In genomic region chr4:134401856-134402570, GRCm38 (mm10) we compare ENCODE assay signal across 8 mouse cellular contexts. TPM values are rescaled to one million over a fixed set of nuclear protein-coding genes. Genes with fewer than 3 reads are reported as not detected.
DNase-seq lines count a peak whose midpoint lies in the region; ATAC-seq and TF ChIP-seq lines count a peak whose summit lies in the region.

No protein-coding gene starts in this region.

- peak overlapping the region; percentile 21; the same call in 1 of the 2 replicates for H3K9ac ChIP-seq in heart, embryonic 16.5 days (ENCODE audit: low read length)
- H3K9ac ChIP-seq in ES-E14 (ENCODE audit: insufficient read depth, low read depth, low read length, poor library complexity, severe bottlenecking): peak overlapping the region; percentile 46; the same call in 1 of the 2 replicates

- peak overlapping the region; percentile 73 for H3K27ac ChIP-seq in heart, embryonic 16.5 days (ENCODE audit: low read length)
- H3K27ac ChIP-seq in ES-E14 (ENCODE audit: insufficient read depth, low read depth, low read length, poor library complexity, severe bottlenecking): peak overlapping the region; percentile 70; the same call in 1 of the 2 replicates

- no peaks in the 10 kb centered on the region for H3K27me3 ChIP-seq in heart, embryonic 16.5 days (ENCODE audit: control insufficient read depth, insufficient read depth, low read length)

- no peak overlapping the region for H3K4me3 ChIP-seq in heart, embryonic 16.5 days (ENCODE audit: low read length)
- H3K4me3 ChIP-seq in ES-E14 (ENCODE audit: insufficient read depth in 1 of 2, low read depth in 1 of 2, low read length in 2 of 2, poor library complexity in 1 of 2, severe bottlenecking in 1 of 2): peak overlapping the region; percentile 19 to 48

- in situ Hi-C loops in ES-E14 (cut with MboI; ENCODE audit: low sequenced_read_pairs in 2 of 2, unreplicated experiment in 2 of 2): no loop called here

- 0 out of 2 replicates have a peak, but pooled peaks have one; percentile 1 for ATAC-seq in heart, embryonic 16.5 days (replicated peaks; ENCODE audit: extremely low read depth, insufficient read depth, low FRiP score)
- ATAC-seq in megakaryocyte, adult 5-6 weeks (ENCODE audit: poor library complexity, severe bottlenecking): 0 out of 2 replicates have a peak, but pooled peaks have one; percentile 12
- ATAC-seq in cerebellum, adult (ENCODE audit: insufficient number of reproducible peaks, low FRiP score, low TSS enrichment): no peak
- ATAC-seq in frontal cortex, adult (ENCODE audit: low TSS enrichment): no peak

- WGBS in heart, embryonic 16.5 days: 59% methylated on average over 16 of the region's 16 CpGs

- H3K4me1 ChIP-seq in heart, embryonic 16.5 days (ENCODE audit: control insufficient read depth, insufficient read depth, low read length): peaks cover 40% of the 10 kb centered on the region
- H3K4me1 ChIP-seq in ES-E14 (ENCODE audit: control insufficient read depth in 2 of 2, insufficient read depth in 2 of 2, low read length in 2 of 2, poor library complexity in 1 of 2): peaks cover 0 to 12% of the 10 kb centered on the region in 2 experiments; a peak in 2 of 4 replicates

- no peaks in the 10 kb centered on the region for H3K9me3 ChIP-seq in heart, embryonic 16.5 days (replicated peaks; ENCODE audit: control insufficient read depth, low read length)
- H3K9me3 ChIP-seq in ES-E14 (ENCODE audit: control insufficient read depth, insufficient read depth, low read depth, low read length): no peaks in the 10 kb centered on the region

- H3K36me3 ChIP-seq in heart, embryonic 16.5 days (ENCODE audit: control insufficient read depth, insufficient read depth): no peaks in the 10 kb centered on the region
- no peaks in the 10 kb centered on the region for H3K36me3 ChIP-seq in ES-E14 (ENCODE audit: control insufficient read depth, insufficient read depth, low read length, poor library complexity, severe bottlenecking)

- peak overlapping the region; percentile 78 for H3K4me2 ChIP-seq in heart, embryonic 16.5 days (ENCODE audit: low read depth, low read length)

- no peak for DNase-seq in heart, postnatal 4 days
- no peak for DNase-seq in ES-E14 (ENCODE audit: low read depth, low spot score)
- peak; percentile 79 for DNase-seq in gonadal fat pad, adult 2 months (ENCODE audit: low read depth)
- DNase-seq in layer of hippocampus, postnatal 14 days (ENCODE audit: low spot score in 2 of 2): no peak

TF ChIP-seq in ES-E14, 5 proteins besides CTCF, POLR2A, EP300 and RAD21:
- no peak for TF ChIP-seq HCFC1 (IDR thresholded peaks at IDR 0.05; ENCODE audit: borderline replicate concordance, insufficient read depth, low read length)
- no peak for TF ChIP-seq ZC3H11A (IDR thresholded peaks at IDR 0.05; ENCODE audit: borderline replicate concordance, low read depth, low read length)
- no peak for TF ChIP-seq CHD2 (IDR thresholded peaks at IDR 0.05; ENCODE audit: low read depth, low read length)
- TF ChIP-seq MAFK (IDR thresholded peaks at IDR 0.05; ENCODE audit: insufficient read depth, low read depth, low read length): no peak
- no peak for TF ChIP-seq ZNF384 (IDR thresholded peaks at IDR 0.05; ENCODE audit: low read depth, low read length)

RNA-seq across cellular contexts. Expression of gene Pafah2, which starts 5.9 kb away (rescaled TPM):
- 9.6 and 10.5 TPM in 2 replicates for polyA plus RNA-seq in heart, embryonic 16.5 days (2015; fragmentation: Nextera tagmentation; extraction: Ambion mirVana)
- total RNA-seq in heart, postnatal 4 days (2021): 1 to 10 TPM; 8.6 to 8.9 TPM
- 15.8 and 18.4 TPM in 2 replicates for total RNA-seq in ES-E14 (2012; rRNA removed)
- 47.4 and 66.4 TPM in 2 replicates for polyA plus RNA-seq in gonadal fat pad, adult 2 months (2012; rRNA removed)
- 4.6 and 5.9 TPM in 2 replicates for total RNA-seq in megakaryocyte, adult 5-6 weeks (2015)
- 5.5 and 6.3 TPM in 2 replicates for total RNA-seq in megakaryocyte, adult 5-6 weeks (2017)
- total RNA-seq in layer of hippocampus, postnatal 14 days (2021): 10 to 100 TPM in 1 of 2 experiments, 1 to 10 TPM in 1; 7.8 to 10.9 TPM

RNA-seq across cellular contexts. Expression of gene Extl1, which starts 18.4 kb away (rescaled TPM):
- polyA plus RNA-seq in heart, embryonic 16.5 days (2015; fragmentation: Nextera tagmentation; extraction: Ambion mirVana): 2.6 and 2.8 TPM in 2 replicates
- 1 to 10 TPM; 2.7 to 2.9 TPM for total RNA-seq in heart, postnatal 4 days (2021)
- 4.2 and 7.3 TPM in 2 replicates for total RNA-seq in ES-E14 (2012; rRNA removed)
- polyA plus RNA-seq in gonadal fat pad, adult 2 months (2012; rRNA removed): 2.7 and 3.2 TPM in 2 replicates
- 0.04 TPM in 1 of 2 replicates, not detected in the other for total RNA-seq in megakaryocyte, adult 5-6 weeks (2015)
- not detected in 2 replicates for total RNA-seq in megakaryocyte, adult 5-6 weeks (2017)
- total RNA-seq in layer of hippocampus, postnatal 14 days (2021): 10 to 100 TPM; 37.6 to 39.5 TPM

RNA-seq across cellular contexts. Expression of gene Slc30a2, which starts 59.0 kb away (rescaled TPM):
- 0.21 and 0.42 TPM in 2 replicates for polyA plus RNA-seq in heart, embryonic 16.5 days (2015; fragmentation: Nextera tagmentation; extraction: Ambion mirVana)
- total RNA-seq in heart, postnatal 4 days (2021): under 1 TPM; 0.29 to 0.61 TPM
- total RNA-seq in ES-E14 (2012; rRNA removed): 23.5 and 24.3 TPM in 2 replicates
- 41.8 and 53.7 TPM in 2 replicates for polyA plus RNA-seq in gonadal fat pad, adult 2 months (2012; rRNA removed)
- 0.11 and 0.18 TPM in 2 replicates for total RNA-seq in megakaryocyte, adult 5-6 weeks (2015)
- total RNA-seq in megakaryocyte, adult 5-6 weeks (2017): 0.22 TPM in 1 of 2 replicates, not detected in the other
- not detected for total RNA-seq in layer of hippocampus, postnatal 14 days (2021)

Comparison
In these comparisons a context has a peak if more than half of its experiments do, and no peak if none do; other contexts are left out.
1. ATAC-seq: peak in heart, embryonic 16.5 days (single experiment) and megakaryocyte, adult 5-6 weeks (single experiment); none in cerebellum, adult (single experiment) and frontal cortex, adult (single experiment).
2. RNA of gene Slc30a2, which starts 59.0 kb away (total RNA-seq): 23.5 to 24.3 TPM in ES-E14; 0.29 to 0.61 TPM in heart, postnatal 4 days, 0.11 to 0.22 TPM in megakaryocyte, adult 5-6 weeks and not detected in layer of hippocampus, postnatal 14 days; every median in the first group is over 10 times any median in the second.